Mouse (Mus musculus) midbrain, embryonic 11.5 days (tissue): ENCODE measurements around the gene Eif4enif1. TPM values are rescaled to one million over a fixed set of nuclear protein-coding genes. Genes with fewer than 3 reads are reported as not detected.

Experiments
- ATAC-seq: fragments of 200-750 bp; cut with Nextera tagmentation; 2 replicates; pipeline ENCODE4 v1.8.0; 2017; ENCODE audit warnings: moderate TSS enrichment, moderate library complexity; ENCODE audit not compliant: low FRiP score
- DNase-seq: peaks from one replicate; pipeline ENCODE4 v3.0.0; 2015; ENCODE audit warnings: low spot score; ENCODE audit errors: missing footprints
- H3K27ac ChIP-seq: fragments of 300-500 bp; sonication (generic); 2 replicates; pipeline ENCODE4 v1.5.1; 2014; ENCODE audit warnings: low read depth, low read length
- H3K27me3 ChIP-seq: fragments of 300-500 bp; sonication (generic); 2 replicates; pipeline ENCODE4 v1.6.1; 2014; ENCODE audit warnings: mild to moderate bottlenecking, low read length, moderate library complexity, mixed read lengths; ENCODE audit not compliant: control insufficient read depth, insufficient read depth
- H3K36me3 ChIP-seq: fragments of 300-500 bp; sonication (generic); 2 replicates; pipeline ENCODE4 v1.6.1; 2014; ENCODE audit warnings: mild to moderate bottlenecking, low read length, moderate library complexity, mixed read lengths; ENCODE audit not compliant: control insufficient read depth, insufficient read depth
- H3K4me1 ChIP-seq: fragments of 300-500 bp; sonication (generic); 2 replicates; pipeline ENCODE4 v1.6.1; 2014; ENCODE audit warnings: low read length; ENCODE audit not compliant: control insufficient read depth, insufficient read depth
- H3K4me2 ChIP-seq: fragments of 300-500 bp; sonication (generic); 2 replicates; pipeline ENCODE4 v1.6.1; 2014; ENCODE audit warnings: mild to moderate bottlenecking, moderate library complexity
- H3K4me3 ChIP-seq: fragments of 300-500 bp; sonication (generic); 2 replicates; pipeline ENCODE4 v1.5.1; 2014; ENCODE audit warnings: low read depth, low read length
- H3K9ac ChIP-seq: fragments of 300-500 bp; sonication (generic); 2 replicates; pipeline ENCODE4 v1.6.1; 2014; ENCODE audit warnings: low read length
- H3K9me3 ChIP-seq: fragments of 300-500 bp; sonication (generic); 2 replicates; pipeline ENCODE4 v1.6.1; 2016; ENCODE audit warnings: low read length; ENCODE audit not compliant: control insufficient read depth
- WGBS: fragments of 180-500 bp; shearing (Covaris S2); extraction: QIAGEN DNeasy Blood & Tissue Kit; methylation state at CpG from one replicate; pipeline ENCODE4 v1.1.7; 2014; 5-methylcytosine and 5-hydroxymethylcytosine counted together
- polyA plus RNA-seq: library from polyadenylated mRNA; unstranded; fragments of >200 nt; fragmentation: Nextera tagmentation; extraction: Ambion mirVana; gene quantifications from 2 replicates; pipeline ENCODE4 v1.2.1, GENCODE M21; 2014

Gene Eif4enif1
- polyA plus RNA-seq, 1 experiment from 2014 or later, result 54.7 TPM

- WGBS, result 87% methylated on average over 2 of the region's 2 CpGs
- Histone ChIP-seq H3K36me3 (peaks cover 6% of the 10 kb centered on the region), H3K4me3 (no peak overlapping the region), H3K4me2 (peak overlapping the region; percentile 30; the same call in 1 of the 2 replicates), H3K27me3 (no peaks in the 10 kb centered on the region), H3K4me1 (no peaks in the 10 kb centered on the region; the same call in 1 of the 2 replicates), H3K9ac (no peak overlapping the region), H3K9me3 (no peaks in the 10 kb centered on the region), H3K27ac (no peak overlapping the region)
- DNase-seq, result peak; percentile 54
- ATAC-seq, result no peak
Observed at GRCm38 (mm10) chr11:3203771-3204170, 1.6 kb downstream of the Eif4enif1 start.

GRCm38 (mm10) chr11:3205207-3205606 lies 3.0 kb downstream of the Eif4enif1 start:
- no peak overlapping the region for H3K9ac ChIP-seq
- peaks cover 6% of the 10 kb centered on the region for H3K36me3 ChIP-seq
- no peak overlapping the region for H3K4me3 ChIP-seq
- no peak overlapping the region for H3K27ac ChIP-seq
- no peaks in the 10 kb centered on the region; the same call in 1 of the 2 replicates for H3K4me1 ChIP-seq
- no peaks in the 10 kb centered on the region for H3K9me3 ChIP-seq
- ATAC-seq (no peak), DNase-seq (peak; percentile 73)
- WGBS, result 92% methylated on average over 3 of the region's 3 CpGs
- H3K27me3 ChIP-seq, result no peaks in the 10 kb centered on the region
- H3K4me2 ChIP-seq, result no peak overlapping the region

- no peak overlapping the region for H3K4me2 ChIP-seq
- H3K4me1 ChIP-seq, result no peaks in the 10 kb centered on the region; the same call in 1 of the 2 replicates
- no peaks in the 10 kb centered on the region for H3K27me3 ChIP-seq
- DNase-seq, result peak; percentile 31
- no peak overlapping the region for H3K27ac ChIP-seq
- WGBS, result 99% methylated on average over 3 of the region's 3 CpGs
- peaks cover 6% of the 10 kb centered on the region for H3K36me3 ChIP-seq
- H3K9me3 ChIP-seq, result no peaks in the 10 kb centered on the region
- H3K4me3 ChIP-seq, result no peak overlapping the region
- ATAC-seq, result no peak
- H3K9ac ChIP-seq, result no peak overlapping the region
Observed at GRCm38 (mm10) chr11:3206783-3207182, 4.6 kb downstream of the Eif4enif1 start.

GRCm38 (mm10) chr11:3212526-3212925 lies 10.3 kb downstream of the Eif4enif1 start:
- no peak overlapping the region for H3K27ac ChIP-seq
- DNase-seq (no peak), ATAC-seq (no peak)
- WGBS, result 94% methylated on average over 1 of the region's 1 CpGs
- H3K9ac ChIP-seq, result no peak overlapping the region
- H3K36me3 ChIP-seq, result peaks cover 10% of the 10 kb centered on the region
- H3K4me3 ChIP-seq, result no peak overlapping the region
- H3K27me3 ChIP-seq, result no peaks in the 10 kb centered on the region
- H3K4me1 ChIP-seq, result no peaks in the 10 kb centered on the region
- no peak overlapping the region for H3K4me2 ChIP-seq
- no peaks in the 10 kb centered on the region for H3K9me3 ChIP-seq

- H3K4me1 ChIP-seq, result no peaks in the 10 kb centered on the region
- no peak overlapping the region for H3K4me2 ChIP-seq
- no peak for DNase-seq
- no peaks in the 10 kb centered on the region for H3K9me3 ChIP-seq
- H3K36me3 ChIP-seq, result peaks cover 30% of the 10 kb centered on the region
- no peak for ATAC-seq
- H3K27ac ChIP-seq, result no peak overlapping the region
- 80% methylated on average over 5 of the region's 5 CpGs for WGBS
- no peaks in the 10 kb centered on the region for H3K27me3 ChIP-seq
- H3K9ac ChIP-seq, result no peak overlapping the region
- no peak overlapping the region for H3K4me3 ChIP-seq
Observed at GRCm38 (mm10) chr11:3223105-3223504, 20.9 kb downstream of the Eif4enif1 start.

GRCm38 (mm10) chr11:3227113-3227512 lies 24.9 kb downstream of the Eif4enif1 start:
- Histone ChIP-seq H3K4me1 (no peaks in the 10 kb centered on the region), H3K27ac (no peak overlapping the region), H3K36me3 (peaks cover 29% of the 10 kb centered on the region), H3K27me3 (no peaks in the 10 kb centered on the region), H3K9me3 (no peaks in the 10 kb centered on the region), H3K9ac (no peak overlapping the region), H3K4me3 (no peak overlapping the region), H3K4me2 (no peak overlapping the region)
- no peak for ATAC-seq
- 97% methylated on average over 3 of the region's 3 CpGs for WGBS
- DNase-seq, result no peak

GRCm38 (mm10) chr11:3232248-3232647 lies 30.1 kb downstream of the Eif4enif1 start:
- Histone ChIP-seq H3K9me3 (no peaks in the 10 kb centered on the region), H3K4me1 (no peaks in the 10 kb centered on the region), H3K27me3 (no peaks in the 10 kb centered on the region), H3K4me3 (no peak overlapping the region), H3K27ac (no peak overlapping the region), H3K4me2 (no peak overlapping the region), H3K9ac (no peak overlapping the region), H3K36me3 (peaks cover 21% of the 10 kb centered on the region)
- DNase-seq (no peak), ATAC-seq (no peak)
- 94% methylated on average over 3 of the region's 3 CpGs for WGBS

- Histone ChIP-seq H3K4me2 (no peak overlapping the region), H3K36me3 (peaks cover 21% of the 10 kb centered on the region), H3K27me3 (no peaks in the 10 kb centered on the region), H3K9ac (no peak overlapping the region), H3K27ac (no peak overlapping the region), H3K4me3 (no peak overlapping the region), H3K4me1 (no peaks in the 10 kb centered on the region), H3K9me3 (no peaks in the 10 kb centered on the region)
- ATAC-seq, result no peak
- WGBS, result 96% methylated on average over 4 of the region's 4 CpGs
- no peak for DNase-seq
Observed at GRCm38 (mm10) chr11:3233704-3234103, 31.5 kb downstream of the Eif4enif1 start.

GRCm38 (mm10) chr11:3235277-3235676 lies 33.1 kb downstream of the Eif4enif1 start:
- Histone ChIP-seq H3K9me3 (no peaks in the 10 kb centered on the region), H3K27me3 (no peaks in the 10 kb centered on the region), H3K4me2 (no peak overlapping the region), H3K27ac (no peak overlapping the region), H3K36me3 (peaks cover 18% of the 10 kb centered on the region), H3K4me3 (no peak overlapping the region), H3K4me1 (no peaks in the 10 kb centered on the region), H3K9ac (no peak overlapping the region)
- DNase-seq (no peak), ATAC-seq (no peak)
- 94% methylated on average over 5 of the region's 5 CpGs for WGBS
